Mouse (Mus musculus): ENCODE results near the gene Fjx1. TPM values are rescaled to one million over a fixed set of nuclear protein-coding genes. Genes with fewer than 3 reads are reported as not detected.

Gene Fjx1
- 1.0 and 1.3 TPM in 2 replicates for polyA plus RNA-seq (2012; rRNA removed)

- TF ChIP-seq CTCF (IDR thresholded peaks at IDR 0.05; ENCODE audit: extremely low read depth, insufficient read length, insufficient replicate concordance, low read depth, low read length) (no peak), POLR2A (IDR thresholded peaks at IDR 0.05; ENCODE audit: low read depth, low read length) (no peak)
- Histone ChIP-seq H3K4me3 (ENCODE audit: low read depth, low read length) (peak within 1 kb of the TSS; percentile 59), H3K4me1 (ENCODE audit: control insufficient read depth, insufficient read depth, insufficient read length, low read length) (0 out of 2 replicates have a peak, but pooled peaks cover 6% of the 10 kb centered on the region), H3K27ac (ENCODE audit: insufficient read depth, low read depth, low read length) (no peak within 1 kb of the TSS), H3K27me3 (ENCODE audit: control insufficient read depth, insufficient read depth, low read length) (peaks cover 28% of the 10 kb centered on the region), H3K36me3 (ENCODE audit: control insufficient read depth, insufficient read depth, low read length) (no peaks in the 10 kb centered on the region)
- 2% methylated on average over 48 of the region's 49 CpGs for WGBS
These were observed at the start of gene Fjx1 for GRCm38 (mm10) chr2:102451671-102452549. Fjx1 (minus strand) TSS chr2:102452499.

DNA sequence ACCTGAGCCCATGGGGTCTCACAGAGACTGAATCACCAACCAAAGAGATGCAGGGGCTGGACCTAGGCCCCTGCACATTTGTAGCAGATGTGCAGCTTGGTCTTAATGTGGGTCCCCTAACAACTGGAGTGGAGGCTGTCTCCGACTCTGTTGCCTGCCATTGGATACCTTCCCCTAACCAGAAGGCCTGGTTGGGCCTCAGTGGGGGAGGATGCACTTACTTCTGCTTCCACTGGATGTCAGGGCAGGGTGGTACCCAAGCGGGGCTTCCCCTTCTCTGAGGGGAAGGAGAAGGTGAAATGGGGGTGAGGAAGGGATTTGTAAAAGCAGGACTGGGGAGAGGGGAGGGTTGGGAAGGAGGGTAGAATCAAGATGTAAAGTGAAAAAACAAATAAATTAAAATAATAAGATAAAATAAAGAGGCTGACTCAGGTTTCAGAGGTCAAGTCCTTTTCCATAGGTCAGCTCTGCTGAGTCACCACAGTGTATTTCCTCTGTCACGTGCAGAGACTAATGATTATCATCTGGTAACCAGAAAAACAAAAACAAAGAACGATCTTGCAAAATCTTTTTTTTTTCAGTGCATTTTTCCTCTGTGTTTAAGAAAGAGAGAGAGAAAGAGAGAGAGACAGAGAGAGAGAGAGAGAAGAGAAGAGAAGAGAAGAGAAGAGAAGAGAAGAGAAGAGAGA, 47.8 kb upstream of the Fjx1 start:
- WGBS = 46% methylated on average over 4 of the region's 4 CpGs
- no peaks in the 10 kb centered on the region; the same call in 1 of the 2 replicates for H3K27me3 ChIP-seq (ENCODE audit: control insufficient read depth, insufficient read depth, low read length)
- H3K4me3 ChIP-seq (ENCODE audit: low read depth, low read length) = no peak overlapping the region
- no peaks in the 10 kb centered on the region for H3K4me1 ChIP-seq (ENCODE audit: control insufficient read depth, insufficient read depth, insufficient read length, low read length)
- TF ChIP-seq CTCF (IDR thresholded peaks at IDR 0.05; ENCODE audit: extremely low read depth, insufficient read length, insufficient replicate concordance, low read depth, low read length) = no peak
- TF ChIP-seq POLR2A (IDR thresholded peaks at IDR 0.05; ENCODE audit: low read depth, low read length) = no peak
- H3K36me3 ChIP-seq (ENCODE audit: control insufficient read depth, insufficient read depth, low read length) = no peaks in the 10 kb centered on the region
- H3K27ac ChIP-seq (ENCODE audit: insufficient read depth, low read depth, low read length) = no peak overlapping the region

GRCm38 (mm10) chr2:102480738-102481137, 28.4 kb upstream of the Fjx1 start:
- H3K27me3 ChIP-seq (ENCODE audit: control insufficient read depth, insufficient read depth, low read length) = no peaks in the 10 kb centered on the region
- TF ChIP-seq POLR2A (IDR thresholded peaks at IDR 0.05; ENCODE audit: low read depth, low read length) = no peak
- TF ChIP-seq CTCF (IDR thresholded peaks at IDR 0.05; ENCODE audit: extremely low read depth, insufficient read length, insufficient replicate concordance, low read depth, low read length) = no peak
- no peak overlapping the region for H3K4me3 ChIP-seq (ENCODE audit: low read depth, low read length)
- no peaks in the 10 kb centered on the region for H3K4me1 ChIP-seq (ENCODE audit: control insufficient read depth, insufficient read depth, insufficient read length, low read length)
- no peak overlapping the region for H3K27ac ChIP-seq (ENCODE audit: insufficient read depth, low read depth, low read length)
- no peaks in the 10 kb centered on the region for H3K36me3 ChIP-seq (ENCODE audit: control insufficient read depth, insufficient read depth, low read length)
- WGBS = 74% methylated on average over 3 of the region's 3 CpGs

DNA sequence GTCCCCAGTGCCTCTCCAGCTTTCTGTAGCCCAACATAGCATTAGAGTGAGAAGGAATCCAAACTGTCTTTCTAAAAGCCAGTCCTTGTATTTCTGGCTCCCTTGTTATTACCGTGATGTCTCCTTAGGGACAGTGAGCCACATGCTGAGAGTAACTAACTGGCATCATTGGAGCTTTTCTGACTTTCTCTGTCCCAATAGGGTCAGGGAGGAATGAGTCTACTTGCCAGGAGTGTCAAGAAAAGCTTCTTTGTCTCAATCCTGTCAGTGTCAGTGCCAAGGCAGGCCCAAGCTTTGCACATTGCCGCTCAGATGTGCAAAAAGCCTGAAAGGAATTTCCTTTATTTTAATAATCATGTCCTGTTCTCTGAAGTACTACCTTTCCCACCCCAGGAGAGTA, 23.8 kb upstream of the Fjx1 start:
- 86% methylated on average over 2 of the region's 2 CpGs for WGBS
- H3K27me3 ChIP-seq (ENCODE audit: control insufficient read depth, insufficient read depth, low read length) = no peaks in the 10 kb centered on the region
- TF ChIP-seq CTCF (IDR thresholded peaks at IDR 0.05; ENCODE audit: extremely low read depth, insufficient read length, insufficient replicate concordance, low read depth, low read length) (no peak), POLR2A (IDR thresholded peaks at IDR 0.05; ENCODE audit: low read depth, low read length) (no peak)

DNA sequence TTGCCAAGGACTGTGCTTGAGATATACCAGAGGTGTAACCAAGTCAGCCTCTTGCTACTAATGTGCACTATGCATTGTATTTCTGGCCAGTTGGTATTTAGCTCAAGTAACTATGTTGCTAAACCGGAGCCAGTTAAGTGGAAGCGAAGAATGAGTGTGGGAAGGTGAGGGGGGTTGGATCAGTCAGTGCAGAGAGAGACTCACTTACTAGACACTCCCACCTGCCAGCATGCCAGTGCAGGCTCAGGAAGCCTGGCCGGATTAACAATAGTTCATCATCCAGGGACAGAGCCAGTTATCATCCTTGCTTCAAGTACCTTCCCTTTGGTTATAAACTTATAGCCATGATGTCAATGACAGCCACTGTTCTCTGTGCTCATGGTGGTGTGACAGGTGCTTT, 16.3 kb upstream of the Fjx1 start:
- TF ChIP-seq CTCF (IDR thresholded peaks at IDR 0.05; ENCODE audit: extremely low read depth, insufficient read length, insufficient replicate concordance, low read depth, low read length) = no peak
- no peak for TF ChIP-seq POLR2A (IDR thresholded peaks at IDR 0.05; ENCODE audit: low read depth, low read length)
- Histone ChIP-seq H3K27ac (ENCODE audit: insufficient read depth, low read depth, low read length) (no peak overlapping the region), H3K27me3 (ENCODE audit: control insufficient read depth, insufficient read depth, low read length) (no peaks in the 10 kb centered on the region), H3K4me1 (ENCODE audit: control insufficient read depth, insufficient read depth, insufficient read length, low read length) (no peaks in the 10 kb centered on the region), H3K4me3 (ENCODE audit: low read depth, low read length) (no peak overlapping the region), H3K36me3 (ENCODE audit: control insufficient read depth, insufficient read depth, low read length) (no peaks in the 10 kb centered on the region)
- WGBS = 70% methylated on average over 3 of the region's 3 CpGs

More for the DNA sequence above, 23.8 kb upstream of the Fjx1 start:
- H3K36me3 ChIP-seq (ENCODE audit: control insufficient read depth, insufficient read depth, low read length) = no peaks in the 10 kb centered on the region
- no peak overlapping the region for H3K27ac ChIP-seq (ENCODE audit: insufficient read depth, low read depth, low read length)
- H3K4me3 ChIP-seq (ENCODE audit: low read depth, low read length) = no peak overlapping the region
- H3K4me1 ChIP-seq (ENCODE audit: control insufficient read depth, insufficient read depth, insufficient read length, low read length) = no peaks in the 10 kb centered on the region

DNA sequence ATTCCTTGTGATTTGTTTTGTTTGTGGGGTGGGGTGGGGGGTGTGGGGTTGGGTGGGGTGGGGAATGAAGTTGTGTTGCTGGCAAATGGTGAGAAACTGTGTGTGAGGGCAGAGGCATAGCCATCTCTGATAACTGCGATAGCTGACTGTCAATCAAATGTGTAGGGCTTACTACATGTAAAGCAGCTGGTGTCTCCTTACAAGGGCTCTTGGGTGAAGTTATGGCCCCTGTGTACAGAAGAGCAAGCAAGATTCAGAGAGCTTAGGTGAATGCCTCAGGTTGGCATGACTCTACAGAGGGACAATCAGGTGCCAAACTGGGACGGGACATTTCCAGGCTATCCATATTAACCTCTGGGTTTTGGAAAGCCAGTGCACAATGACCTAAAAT, 12.0 kb upstream of the Fjx1 start:
- no peak overlapping the region for H3K4me3 ChIP-seq (ENCODE audit: low read depth, low read length)
- 83% methylated on average over 2 of the region's 2 CpGs for WGBS

More for the DNA sequence above, 12.0 kb upstream of the Fjx1 start:
- Histone ChIP-seq H3K36me3 (ENCODE audit: control insufficient read depth, insufficient read depth, low read length) (no peaks in the 10 kb centered on the region), H3K4me1 (ENCODE audit: control insufficient read depth, insufficient read depth, insufficient read length, low read length) (no peaks in the 10 kb centered on the region), H3K27ac (ENCODE audit: insufficient read depth, low read depth, low read length) (no peak overlapping the region), H3K27me3 (ENCODE audit: control insufficient read depth, insufficient read depth, low read length) (no peaks in the 10 kb centered on the region; the same call in 1 of the 2 replicates)
- TF ChIP-seq POLR2A (IDR thresholded peaks at IDR 0.05; ENCODE audit: low read depth, low read length) (no peak), CTCF (IDR thresholded peaks at IDR 0.05; ENCODE audit: extremely low read depth, insufficient read length, insufficient replicate concordance, low read depth, low read length) (no peak)
